Mouse (Mus musculus): ENCODE results near the gene Krt14. TPM values are rescaled to one million over a fixed set of nuclear protein-coding genes. Genes with fewer than 3 reads are reported as not detected.
"Not testable (repeated sequence)": the region's sequence is repeated elsewhere in the genome, so short reads cannot be mapped to it uniquely, and the experiment has no call there.

The Krt14 gene
- 1.3 TPM in 1 of 2 replicates, not detected in the other for polyA plus RNA-seq (2011; ENCODE audit: insufficient read depth, insufficient read length, low read depth, missing spikeins)

- no peaks in the 10 kb centered on the region for H3K27me3 ChIP-seq (ENCODE audit: control insufficient read depth, insufficient read depth, low read length, poor library complexity, severe bottlenecking)
- H3K9me3 ChIP-seq (replicated peaks; ENCODE audit: control insufficient read depth, insufficient read depth, low read length, poor library complexity, severe bottlenecking), result no peaks in the 10 kb centered on the region
- no peak within 1 kb of the TSS for H3K4me3 ChIP-seq (ENCODE audit: low read depth, low read length)
- H3K9ac ChIP-seq (ENCODE audit: low read depth, poor library complexity, severe bottlenecking), result no peak within 1 kb of the TSS
- no peaks in the 10 kb centered on the region for H3K36me3 ChIP-seq (ENCODE audit: control insufficient read depth, insufficient read depth, low read length, poor library complexity, severe bottlenecking)
- H3K4me1 ChIP-seq (ENCODE audit: control insufficient read depth, insufficient read depth, low read length), result no peaks in the 10 kb centered on the region
- no peak for TF ChIP-seq EP300 (IDR thresholded peaks at IDR 0.05; ENCODE audit: insufficient read depth, low read depth, low read length)
- TF ChIP-seq POLR2A (IDR thresholded peaks at IDR 0.05; ENCODE audit: insufficient read depth, low read length), result no peak
- TF ChIP-seq CTCF (IDR thresholded peaks at IDR 0.05; ENCODE audit: low read depth, low read length), result no peak
- no peak within 1 kb of the TSS for H3K27ac ChIP-seq (ENCODE audit: insufficient read depth, low read length)
These were observed at the start of gene Krt14 for GRCm38 (mm10) chr11:100207498-100207897. Gene Krt14 (minus strand): TSS chr11:100207548.

GRCm38 (mm10) chr11:100255514-100255913 is 48.2 kb upstream of the Krt14 start:
- no peaks in the 10 kb centered on the region for H3K27me3 ChIP-seq (ENCODE audit: control insufficient read depth, insufficient read depth, low read length, poor library complexity, severe bottlenecking)
- peaks cover 21% of the 10 kb centered on the region for H3K4me1 ChIP-seq (ENCODE audit: control insufficient read depth, insufficient read depth, low read length)
- H3K4me3 ChIP-seq (ENCODE audit: low read depth, low read length), result no peak overlapping the region
- no peak overlapping the region for H3K27ac ChIP-seq (ENCODE audit: insufficient read depth, low read length)
- no peak overlapping the region for H3K9ac ChIP-seq (ENCODE audit: low read depth, poor library complexity, severe bottlenecking)
- H3K9me3 ChIP-seq (replicated peaks; ENCODE audit: control insufficient read depth, insufficient read depth, low read length, poor library complexity, severe bottlenecking), result no peaks in the 10 kb centered on the region
- H3K36me3 ChIP-seq (ENCODE audit: control insufficient read depth, insufficient read depth, low read length, poor library complexity, severe bottlenecking), result no peaks in the 10 kb centered on the region
- no peak for TF ChIP-seq POLR2A (IDR thresholded peaks at IDR 0.05; ENCODE audit: insufficient read depth, low read length)
- no peak for TF ChIP-seq EP300 (IDR thresholded peaks at IDR 0.05; ENCODE audit: insufficient read depth, low read depth, low read length)
- no peak for TF ChIP-seq CTCF (IDR thresholded peaks at IDR 0.05; ENCODE audit: low read depth, low read length)

- no peaks in the 10 kb centered on the region for H3K27me3 ChIP-seq (ENCODE audit: control insufficient read depth, insufficient read depth, low read length, poor library complexity, severe bottlenecking)
These were observed 47.2 kb upstream of the Krt14 start for GRCm38 (mm10) chr11:100254360-100255090.

GRCm38 (mm10) chr11:100248852-100249465 is 41.6 kb upstream of the Krt14 start, which contains the start of gene Krt16:
Gene Krt16 (minus strand): TSS chr11:100248902.
- Histone ChIP-seq H3K27me3 (ENCODE audit: control insufficient read depth, insufficient read depth, low read length, poor library complexity, severe bottlenecking) (no peaks in the 10 kb centered on the region), H3K4me3 (ENCODE audit: low read depth, low read length) (no peak within 1 kb of the TSS), H3K36me3 (ENCODE audit: control insufficient read depth, insufficient read depth, low read length, poor library complexity, severe bottlenecking) (no peaks in the 10 kb centered on the region), H3K9me3 (replicated peaks; ENCODE audit: control insufficient read depth, insufficient read depth, low read length, poor library complexity, severe bottlenecking) (no peaks in the 10 kb centered on the region), H3K4me1 (ENCODE audit: control insufficient read depth, insufficient read depth, low read length) (peaks cover 5% of the 10 kb centered on the region), H3K27ac (ENCODE audit: insufficient read depth, low read length) (no peak within 1 kb of the TSS), H3K9ac (ENCODE audit: low read depth, poor library complexity, severe bottlenecking) (no peak within 1 kb of the TSS)
- TF ChIP-seq EP300 (IDR thresholded peaks at IDR 0.05; ENCODE audit: insufficient read depth, low read depth, low read length) (no peak), CTCF (IDR thresholded peaks at IDR 0.05; ENCODE audit: low read depth, low read length) (no peak), POLR2A (IDR thresholded peaks at IDR 0.05; ENCODE audit: insufficient read depth, low read length) (no peak)

More at GRCm38 (mm10) chr11:100254360-100255090, 47.2 kb upstream of the Krt14 start:
- no peak overlapping the region for H3K9ac ChIP-seq (ENCODE audit: low read depth, poor library complexity, severe bottlenecking)
- peak; percentile 64; the same call in 1 of the 2 replicates for TF ChIP-seq EP300 (IDR thresholded peaks at IDR 0.05; ENCODE audit: insufficient read depth, low read depth, low read length)
- no peak for TF ChIP-seq CTCF (IDR thresholded peaks at IDR 0.05; ENCODE audit: low read depth, low read length)
- peak overlapping the region; percentile 22 for H3K4me3 ChIP-seq (ENCODE audit: low read depth, low read length)
- H3K4me1 ChIP-seq (ENCODE audit: control insufficient read depth, insufficient read depth, low read length), result peaks cover 21% of the 10 kb centered on the region
- H3K9me3 ChIP-seq (replicated peaks; ENCODE audit: control insufficient read depth, insufficient read depth, low read length, poor library complexity, severe bottlenecking), result no peaks in the 10 kb centered on the region
- H3K36me3 ChIP-seq (ENCODE audit: control insufficient read depth, insufficient read depth, low read length, poor library complexity, severe bottlenecking), result no peaks in the 10 kb centered on the region
- H3K27ac ChIP-seq (ENCODE audit: insufficient read depth, low read length), result no peak overlapping the region

GRCm38 (mm10) chr11:100246471-100246870 is 39.1 kb upstream of the Krt14 start:
- H3K9me3 ChIP-seq (replicated peaks; ENCODE audit: control insufficient read depth, insufficient read depth, low read length, poor library complexity, severe bottlenecking); H3K36me3 ChIP-seq (ENCODE audit: control insufficient read depth, insufficient read depth, low read length, poor library complexity, severe bottlenecking); H3K27me3 ChIP-seq (ENCODE audit: control insufficient read depth, insufficient read depth, low read length, poor library complexity, severe bottlenecking); H3K4me3 ChIP-seq (ENCODE audit: low read depth, low read length); H3K27ac ChIP-seq (ENCODE audit: insufficient read depth, low read length); H3K4me1 ChIP-seq (ENCODE audit: control insufficient read depth, insufficient read depth, low read length); H3K9ac ChIP-seq (ENCODE audit: low read depth, poor library complexity, severe bottlenecking): not testable (repeated sequence)
- peak; percentile 39 for TF ChIP-seq CTCF (IDR thresholded peaks at IDR 0.05; ENCODE audit: low read depth, low read length)

GRCm38 (mm10) chr11:100240272-100240671 is 32.9 kb upstream of the Krt14 start:
- not testable (repeated sequence) for H3K36me3 ChIP-seq (ENCODE audit: control insufficient read depth, insufficient read depth, low read length, poor library complexity, severe bottlenecking); H3K9ac ChIP-seq (ENCODE audit: low read depth, poor library complexity, severe bottlenecking); H3K9me3 ChIP-seq (replicated peaks; ENCODE audit: control insufficient read depth, insufficient read depth, low read length, poor library complexity, severe bottlenecking); H3K27me3 ChIP-seq (ENCODE audit: control insufficient read depth, insufficient read depth, low read length, poor library complexity, severe bottlenecking); H3K4me3 ChIP-seq (ENCODE audit: low read depth, low read length); H3K4me1 ChIP-seq (ENCODE audit: control insufficient read depth, insufficient read depth, low read length); H3K27ac ChIP-seq (ENCODE audit: insufficient read depth, low read length)
